Mouse (Mus musculus) limb, embryonic 14.5 days (tissue): ENCODE data around the gene Mars. TPM values are rescaled to one million over a fixed set of nuclear protein-coding genes. Genes with fewer than 3 reads are reported as not detected.

Experiments
- ATAC-seq: fragments of 200-750 bp; cut with Nextera tagmentation; 2 replicates; pipeline ENCODE4 v1.8.0; 2017; ENCODE audit warnings: low read depth, moderate number of reproducible peaks, moderate TSS enrichment; ENCODE audit not compliant: low FRiP score
- DNase-seq: peaks from one replicate; pipeline ENCODE4 v3.0.0-alpha.2; 2015; ENCODE audit warnings: low spot score
- H3K27ac ChIP-seq: fragments of 300-500 bp; sonication (generic); replicated peaks from 2 replicates; pipeline ENCODE4 v1.5.1; 2014; ENCODE audit warnings: low read depth, mild to moderate bottlenecking, low read length, moderate library complexity, mixed read lengths
- H3K27me3 ChIP-seq: fragments of 300-500 bp; sonication (generic); 2 replicates; pipeline ENCODE4 v1.6.1; 2014; ENCODE audit warnings: low read length, mixed read lengths; ENCODE audit not compliant: control insufficient read depth, insufficient read depth
- H3K36me3 ChIP-seq: fragments of 300-500 bp; sonication (generic); 2 replicates; pipeline ENCODE4 v1.6.1; 2014; ENCODE audit warnings: mild to moderate bottlenecking, low read length, moderate library complexity, mixed read lengths; ENCODE audit not compliant: control insufficient read depth, insufficient read depth
- H3K4me1 ChIP-seq: fragments of 300-500 bp; sonication (generic); 2 replicates; pipeline ENCODE4 v1.6.1; 2014; ENCODE audit warnings: antibody characterized with exemption, low read length, mixed read lengths; ENCODE audit not compliant: control insufficient read depth, insufficient read depth
- H3K4me2 ChIP-seq: fragments of 300-500 bp; sonication (generic); replicated peaks from 2 replicates; pipeline ENCODE4 v1.6.1; 2014; ENCODE audit warnings: low read depth, mild to moderate bottlenecking, low read length, moderate library complexity; ENCODE audit not compliant: severe bottlenecking
- H3K4me3 ChIP-seq: fragments of 300-500 bp; sonication (generic); replicated peaks from 2 replicates; pipeline ENCODE4 v1.5.1; 2014; ENCODE audit warnings: low read length
- H3K9ac ChIP-seq: fragments of 300-500 bp; sonication (generic); 2 replicates; pipeline ENCODE4 v1.6.1; 2014; ENCODE audit warnings: mild to moderate bottlenecking, low read depth, low read length, moderate library complexity; ENCODE audit not compliant: severe bottlenecking
- H3K9me3 ChIP-seq: fragments of 300-500 bp; sonication (generic); 2 replicates; pipeline ENCODE4 v1.6.1; 2016; ENCODE audit warnings: low read length; ENCODE audit not compliant: control insufficient read depth
- POLR2A ChIP-seq: fragments of 200-500 bp; IDR thresholded peaks from 2 replicates; pipeline ENCODE4 v1.8.0; 2012; ENCODE audit warnings: inconsistent platforms, mild to moderate bottlenecking, moderate library complexity, borderline replicate concordance; ENCODE audit not compliant: insufficient read depth, insufficient read length; ENCODE audit errors: extremely low read depth
- WGBS: fragments of 180-500 bp; shearing (Covaris S2); extraction: QIAGEN DNeasy Blood & Tissue Kit; methylation state at CpG from one replicate; pipeline ENCODE4 v1.1.7; 2014; 5-methylcytosine and 5-hydroxymethylcytosine counted together
- polyA plus RNA-seq, 2 experiments: library from polyadenylated mRNA; depleted of rRNA in 1 of 2; stranded (reverse) in 1 of 2; unstranded in 1 of 2; fragments of >200 nt; fragmentation: Nextera tagmentation in 1 of 2; extraction: Ambion mirVana in 1 of 2; gene quantifications; 2 replicates each; pipeline versions ENCODE4 v1.2.1 to v1.2.3; 2012 to 2014

The Mars gene
- polyA plus RNA-seq, 2 experiments, result 79.8 to 114 TPM

GRCm38 (mm10) chr10:127290930-127291880 is 20.4 kb downstream of the Mars start:
- no peak for TF ChIP-seq POLR2A
- WGBS, result 2% methylated on average over 19 of the region's 19 CpGs
- peak overlapping the region; percentile 72 for H3K4me3 ChIP-seq
- H3K4me1 ChIP-seq, result peaks cover 32% of the 10 kb centered on the region
- DNase-seq (peak; percentile 23), ATAC-seq (peak; percentile 58)
- peak overlapping the region; percentile 62 for H3K27ac ChIP-seq
- H3K27me3 ChIP-seq, result no peaks in the 10 kb centered on the region
- no peaks in the 10 kb centered on the region for H3K9me3 ChIP-seq
- peak overlapping the region; percentile 92 for H3K4me2 ChIP-seq
- H3K36me3 ChIP-seq, result peaks cover 53% of the 10 kb centered on the region
- peak overlapping the region; percentile 57 for H3K9ac ChIP-seq

GRCm38 (mm10) chr10:127290307-127290929 is 21.2 kb downstream of the Mars start:
- Histone ChIP-seq H3K27ac (peak overlapping the region; percentile 97), H3K4me3 (peak overlapping the region; percentile 72), H3K9me3 (no peaks in the 10 kb centered on the region), H3K27me3 (no peaks in the 10 kb centered on the region), H3K9ac (peak overlapping the region; percentile 79), H3K4me2 (peak overlapping the region; percentile 92), H3K4me1 (peaks cover 32% of the 10 kb centered on the region), H3K36me3 (peaks cover 53% of the 10 kb centered on the region)
- DNase-seq (peak; percentile 100), ATAC-seq (peak; percentile 92)
- WGBS, result under 1% methylated on average over 45 of the region's 47 CpGs
- TF ChIP-seq POLR2A, result peak; percentile 75; the same call in 1 of the 2 replicates

GRCm38 (mm10) chr10:127289573-127290191 is 21.9 kb downstream of the Mars start:
- no peaks in the 10 kb centered on the region for H3K9me3 ChIP-seq
- H3K27me3 ChIP-seq, result no peaks in the 10 kb centered on the region
- ATAC-seq (no peak), DNase-seq (no peak)
- H3K27ac ChIP-seq, result peak overlapping the region; percentile 97
- peak overlapping the region; percentile 92 for H3K4me2 ChIP-seq
- H3K4me1 ChIP-seq, result peaks cover 32% of the 10 kb centered on the region
- WGBS, result 2% methylated on average over 15 of the region's 15 CpGs
- peaks cover 53% of the 10 kb centered on the region for H3K36me3 ChIP-seq
- H3K4me3 ChIP-seq, result peak overlapping the region; percentile 72
- peak overlapping the region; percentile 79 for H3K9ac ChIP-seq
- TF ChIP-seq POLR2A, result no peak

GRCm38 (mm10) chr10:127288800-127289572 is 22.6 kb downstream of the Mars start, which contains the start of gene Mbd6:
Mbd6 (minus strand) TSS chr10:127289018.
- peak within 1 kb of the TSS; percentile 92 for H3K4me2 ChIP-seq
- H3K9me3 ChIP-seq, result no peaks in the 10 kb centered on the region
- WGBS, result under 1% methylated on average over 18 of the region's 65 CpGs
- ATAC-seq, result peak; percentile 17
- peaks cover 53% of the 10 kb centered on the region for H3K36me3 ChIP-seq
- H3K4me3 ChIP-seq, result peak within 1 kb of the TSS; percentile 72
- no peak for TF ChIP-seq POLR2A
- peak; percentile 81 for DNase-seq
- H3K9ac ChIP-seq, result peak within 1 kb of the TSS; percentile 79
- peak within 1 kb of the TSS; percentile 97 for H3K27ac ChIP-seq
- peaks cover 32% of the 10 kb centered on the region for H3K4me1 ChIP-seq
- H3K27me3 ChIP-seq, result no peaks in the 10 kb centered on the region
